Comparison of ENCODE assay signal across 13 mouse cellular contexts in the genomic region with DNA sequence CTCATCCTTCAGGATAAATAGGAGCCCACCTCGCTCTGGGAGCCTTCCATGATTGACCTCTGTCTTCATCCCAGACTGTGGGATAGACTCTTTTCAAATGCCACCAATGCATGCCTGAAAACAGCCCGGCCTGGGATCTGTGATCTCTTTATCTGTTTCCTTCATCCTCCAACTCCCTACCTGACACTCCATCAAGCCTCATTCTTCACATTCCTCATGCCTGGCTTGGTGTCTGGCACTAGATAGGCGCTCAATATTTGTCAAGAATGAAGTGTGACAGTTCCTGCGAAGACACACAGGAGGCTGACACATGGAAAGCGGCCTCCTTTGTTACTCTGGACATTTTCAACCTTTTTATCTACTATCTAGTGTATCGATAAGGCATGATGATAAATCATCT. TPM values are rescaled to one million over a fixed set of nuclear protein-coding genes. Genes with fewer than 3 reads are reported as not detected.
DNase-seq lines count a peak whose midpoint lies in the region; ATAC-seq and TF ChIP-seq lines count a peak whose summit lies in the region.
"Had no signal": no experiment of that assay in that cellular context is flagged by ENCODE, and none has a peak within 500 bp of the region (broad histone marks: within the 10 kb centered on the region; RNA-seq: fewer than 3 reads in every experiment).

No protein-coding gene starts in this region.

- no peak overlapping the region for H3K9ac ChIP-seq in heart, embryonic 16.5 days (ENCODE audit: low read length)
- H3K9ac ChIP-seq in lung, postnatal 0 days (replicated peaks; ENCODE audit: low read depth) = no peak overlapping the region
- H3K9ac ChIP-seq in limb, embryonic 12.5 days (replicated peaks) = no peak overlapping the region
- no peak overlapping the region for H3K9ac ChIP-seq in forebrain, embryonic 14.5 days (ENCODE audit: low read length)
- H3K9ac ChIP-seq: hindbrain, embryonic 12.5 days; liver, postnatal 0 days; neural tube, embryonic 15.5 days had no signal

- TF ChIP-seq EP300 in lung, postnatal 0 days (IDR thresholded peaks at IDR 0.05) = no peak

- no peaks in the 10 kb centered on the region for H3K27me3 ChIP-seq in heart, embryonic 16.5 days (ENCODE audit: control insufficient read depth, insufficient read depth, low read length)
- H3K27me3 ChIP-seq in lung, postnatal 0 days (replicated peaks; ENCODE audit: insufficient read depth, low read length) = no peaks in the 10 kb centered on the region
- no peaks in the 10 kb centered on the region for H3K27me3 ChIP-seq in limb, embryonic 12.5 days
- H3K27me3 ChIP-seq in forebrain, embryonic 14.5 days (replicated peaks; ENCODE audit: control insufficient read depth, insufficient read depth, low read length) = no peaks in the 10 kb centered on the region
- H3K27me3 ChIP-seq: hindbrain, embryonic 12.5 days; neural tube, embryonic 15.5 days had no signal

- no peak for TF ChIP-seq CTCF in lung, postnatal 0 days (IDR thresholded peaks at IDR 0.05)

- no peak overlapping the region for H3K4me2 ChIP-seq in heart, embryonic 16.5 days (ENCODE audit: low read depth, low read length)
- no peak overlapping the region for H3K4me2 ChIP-seq in lung, postnatal 0 days (replicated peaks; ENCODE audit: low read depth, low read length)
- no peak overlapping the region; the same call in 1 of the 2 replicates for H3K4me2 ChIP-seq in limb, embryonic 12.5 days
- H3K4me2 ChIP-seq in forebrain, embryonic 14.5 days (ENCODE audit: low read length) = no peak overlapping the region
- H3K4me2 ChIP-seq: hindbrain, embryonic 12.5 days; neural tube, embryonic 15.5 days had no signal

- intact Hi-C loops in heart, postnatal 10 days (cut with DNase I) = no loop called here

- no peaks in the 10 kb centered on the region for H3K36me3 ChIP-seq in heart, embryonic 16.5 days (ENCODE audit: control insufficient read depth, insufficient read depth)
- no peaks in the 10 kb centered on the region for H3K36me3 ChIP-seq in lung, postnatal 0 days (ENCODE audit: insufficient read depth, low read length)
- H3K36me3 ChIP-seq in limb, embryonic 12.5 days = no peaks in the 10 kb centered on the region
- H3K36me3 ChIP-seq in forebrain, embryonic 14.5 days (ENCODE audit: control insufficient read depth, insufficient read depth, low read length) = no peaks in the 10 kb centered on the region
- H3K36me3 ChIP-seq: hindbrain, embryonic 12.5 days; neural tube, embryonic 15.5 days had no signal

- DNase-seq in heart, postnatal 10 days = no peak
- no peak for DNase-seq in lung, postnatal 0 days (ENCODE audit: low spot score)
- no peak for DNase-seq in lung, postnatal 25 days (ENCODE audit: low spot score)
- no peak for DNase-seq in thymus, postnatal 14 days
- DNase-seq in forebrain, embryonic 14.5 days (ENCODE audit: low spot score) = no peak
- DNase-seq: kidney, adult 2 months; liver, postnatal 0 days had no signal

- H3K4me1 ChIP-seq in heart, embryonic 16.5 days (ENCODE audit: control insufficient read depth, insufficient read depth, low read length) = peaks cover 11% of the 10 kb centered on the region; the same call in 1 of the 2 replicates
- no peaks in the 10 kb centered on the region for H3K4me1 ChIP-seq in lung, postnatal 0 days (ENCODE audit: insufficient read depth, low read depth, low read length)
- peaks cover 29% of the 10 kb centered on the region for H3K4me1 ChIP-seq in limb, embryonic 12.5 days (replicated peaks)
- H3K4me1 ChIP-seq in forebrain, embryonic 14.5 days (ENCODE audit: control insufficient read depth, insufficient read depth, low read length) = no peaks in the 10 kb centered on the region
- H3K4me1 ChIP-seq: hindbrain, embryonic 12.5 days; neural tube, embryonic 15.5 days had no signal

- WGBS in heart, embryonic 16.5 days = 42% methylated on average over 6 of the region's 6 CpGs
- WGBS in lung, postnatal 0 days = 56% methylated on average over 6 of the region's 6 CpGs
- 69% methylated on average over 6 of the region's 6 CpGs for WGBS in limb, embryonic 12.5 days
- 88% methylated on average over 6 of the region's 6 CpGs for WGBS in forebrain, embryonic 14.5 days

- H3K4me3 ChIP-seq in heart, embryonic 16.5 days (ENCODE audit: low read length) = no peak overlapping the region
- no peak overlapping the region for H3K4me3 ChIP-seq in lung, postnatal 0 days (ENCODE audit: low read depth, low read length)
- no peak overlapping the region for H3K4me3 ChIP-seq in limb, embryonic 12.5 days (replicated peaks)
- H3K4me3 ChIP-seq in forebrain, embryonic 14.5 days (ENCODE audit: low read depth, low read length) = no peak overlapping the region
- H3K4me3 ChIP-seq: hindbrain, embryonic 12.5 days; megakaryocyte, embryonic 14.5 days; neural tube, embryonic 15.5 days had no signal

- peak overlapping the region; percentile 18 for H3K27ac ChIP-seq in heart, embryonic 16.5 days (ENCODE audit: low read length)
- peak overlapping the region; percentile 35; the same call in 1 of the 2 replicates for H3K27ac ChIP-seq in lung, postnatal 0 days (ENCODE audit: low read length)
- peak overlapping the region; percentile 83 for H3K27ac ChIP-seq in limb, embryonic 12.5 days
- no peak overlapping the region for H3K27ac ChIP-seq in forebrain, embryonic 14.5 days (ENCODE audit: low read depth, low read length)
- H3K27ac ChIP-seq: hindbrain, embryonic 12.5 days; neural tube, embryonic 15.5 days had no signal

- H3K9me3 ChIP-seq in heart, embryonic 16.5 days (replicated peaks; ENCODE audit: control insufficient read depth, low read length) = no peaks in the 10 kb centered on the region
- H3K9me3 ChIP-seq in lung, postnatal 0 days (ENCODE audit: low read length) = no peaks in the 10 kb centered on the region
- H3K9me3 ChIP-seq in limb, embryonic 12.5 days = no peaks in the 10 kb centered on the region
- no peaks in the 10 kb centered on the region for H3K9me3 ChIP-seq in forebrain, embryonic 14.5 days (replicated peaks; ENCODE audit: control insufficient read depth, low read length)
- H3K9me3 ChIP-seq: hindbrain, embryonic 12.5 days; megakaryocyte, embryonic 14.5 days; neural tube, embryonic 15.5 days had no signal

- ATAC-seq in heart, embryonic 16.5 days (replicated peaks; ENCODE audit: extremely low read depth, insufficient read depth, low FRiP score) = no peak
- ATAC-seq in lung, postnatal 0 days = no peak
- ATAC-seq in limb, embryonic 12.5 days (ENCODE audit: insufficient number of reproducible peaks, insufficient read depth, low FRiP score, low TSS enrichment, low read depth) = no peak
- no peak for ATAC-seq in forebrain, embryonic 14.5 days
- ATAC-seq: liver, postnatal 0 days had no signal

RNA-seq across cellular contexts. Expression of a gene that starts 9.9 kb away (rescaled TPM):
- polyA plus RNA-seq in heart, embryonic 16.5 days (2015; fragmentation: Nextera tagmentation; extraction: Ambion mirVana) = 9.3 and 10.5 TPM in 2 replicates
- total RNA-seq in heart, postnatal 10 days (2021) = 1 to 10 TPM; 2.3 to 4.1 TPM
- polyA plus RNA-seq in lung, postnatal 0 days (2015; fragmentation: Nextera tagmentation; extraction: Ambion mirVana) = 6.1 and 6.3 TPM in 2 replicates
- 51.1 and 53.5 TPM in 2 replicates for polyA plus RNA-seq in limb, embryonic 12.5 days (2016; fragmentation: Nextera tagmentation; extraction: Ambion mirVana)
- polyA plus RNA-seq in forebrain, embryonic 14.5 days (2014; fragmentation: Nextera tagmentation; extraction: Ambion mirVana) = 15.6 and 16.6 TPM in 2 replicates

RNA-seq across cellular contexts. Expression of a gene that starts 19.9 kb away (rescaled TPM):
- polyA plus RNA-seq in heart, embryonic 16.5 days (2015; fragmentation: Nextera tagmentation; extraction: Ambion mirVana) = 1,693 and 1,886 TPM in 2 replicates
- 100 to 1,000 TPM; 192 to 215 TPM for total RNA-seq in heart, postnatal 10 days (2021)
- 436 and 472 TPM in 2 replicates for polyA plus RNA-seq in lung, postnatal 0 days (2015; fragmentation: Nextera tagmentation; extraction: Ambion mirVana)
- 1,412 and 1,630 TPM in 2 replicates for polyA plus RNA-seq in limb, embryonic 12.5 days (2016; fragmentation: Nextera tagmentation; extraction: Ambion mirVana)
- 409 and 464 TPM in 2 replicates for polyA plus RNA-seq in forebrain, embryonic 14.5 days (2014; fragmentation: Nextera tagmentation; extraction: Ambion mirVana)
- total RNA-seq: granulocyte monocyte progenitor cell, adult 5-6 weeks had no signal
